Mouse (Mus musculus): ENCODE data around the gene Dnaaf2. TPM values are rescaled to one million over a fixed set of nuclear protein-coding genes. Genes with fewer than 3 reads are reported as not detected.

Dnaaf2 gene
- polyA plus RNA-seq, 1 experiment from 2014 or later = 15.0 TPM

DNA sequence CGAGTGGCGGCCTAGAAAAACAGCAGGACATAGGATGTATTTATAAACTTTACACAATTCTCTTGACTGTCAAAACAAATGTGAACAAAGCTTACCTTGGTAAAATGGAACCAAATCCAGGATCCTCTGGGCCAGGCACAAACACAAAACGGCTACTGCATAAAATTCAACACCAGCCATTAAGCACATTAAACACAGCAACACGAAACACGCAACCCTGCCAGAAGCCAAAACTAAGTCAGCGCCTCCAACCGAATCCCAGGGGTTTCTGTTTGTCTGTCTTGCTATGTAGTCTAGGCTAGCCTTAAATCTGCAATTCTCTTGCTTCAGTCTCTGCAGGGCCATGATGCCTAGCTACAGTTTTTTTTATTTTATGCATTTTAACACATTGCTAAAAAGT lies 9.7 kb upstream of the Dnaaf2 start:
- H3K4me2 ChIP-seq (ENCODE audit: low read depth, severe bottlenecking) = no peak overlapping the region
- WGBS = 94% methylated on average over 7 of the region's 7 CpGs
- no peak for DNase-seq (ENCODE audit: low spot score)

DNA sequence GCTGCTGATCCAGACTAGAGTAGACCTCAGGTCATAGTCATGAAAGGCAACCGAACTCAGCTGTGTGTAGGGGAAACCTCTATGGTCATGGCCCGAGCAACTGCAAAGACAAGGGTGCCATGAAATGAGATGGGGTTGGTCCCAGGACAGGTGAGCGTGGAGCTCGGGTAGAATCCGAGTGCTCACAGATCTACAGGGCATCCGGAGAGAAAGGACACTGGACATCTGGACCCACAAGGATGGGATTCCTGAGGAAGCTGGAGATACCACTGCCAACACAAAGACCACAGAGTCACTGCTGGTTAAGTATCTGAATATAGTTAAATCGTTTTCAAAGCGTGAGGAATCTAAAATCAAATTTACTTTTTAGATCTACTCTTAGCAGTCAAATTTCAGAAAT lies 9.2 kb upstream of the Dnaaf2 start:
- DNase-seq (ENCODE audit: low spot score) = no peak
- Histone ChIP-seq H3K4me1 (ENCODE audit: control insufficient read depth, insufficient read depth, low read length) (no peaks in the 10 kb centered on the region), H3K9me3 (ENCODE audit: control insufficient read depth, low read length) (no peaks in the 10 kb centered on the region), H3K27me3 (ENCODE audit: control insufficient read depth, insufficient read depth, low read length) (no peaks in the 10 kb centered on the region), H3K27ac (replicated peaks; ENCODE audit: low read depth, low read length) (no peak overlapping the region), H3K36me3 (ENCODE audit: control insufficient read depth, insufficient read depth, low read length) (peaks cover 14% of the 10 kb centered on the region), H3K4me2 (ENCODE audit: low read depth, severe bottlenecking) (no peak overlapping the region), H3K4me3 (ENCODE audit: low read depth, low read length) (no peak overlapping the region), H3K9ac (ENCODE audit: low read length) (no peak overlapping the region)
- ATAC-seq (ENCODE audit: insufficient number of reproducible peaks, low FRiP score, low TSS enrichment, low read depth) = no peak
- WGBS = 92% methylated on average over 8 of the region's 8 CpGs

More for the DNA sequence above, 9.7 kb upstream of the Dnaaf2 start:
- no peaks in the 10 kb centered on the region for H3K9me3 ChIP-seq (ENCODE audit: control insufficient read depth, low read length)
- H3K4me3 ChIP-seq (ENCODE audit: low read depth, low read length) = no peak overlapping the region
- H3K27ac ChIP-seq (replicated peaks; ENCODE audit: low read depth, low read length) = no peak overlapping the region
- ATAC-seq (ENCODE audit: insufficient number of reproducible peaks, low FRiP score, low TSS enrichment, low read depth) = no peak
- H3K36me3 ChIP-seq (ENCODE audit: control insufficient read depth, insufficient read depth, low read length) = peaks cover 15% of the 10 kb centered on the region
- no peak overlapping the region for H3K9ac ChIP-seq (ENCODE audit: low read length)
- H3K27me3 ChIP-seq (ENCODE audit: control insufficient read depth, insufficient read depth, low read length) = no peaks in the 10 kb centered on the region
- no peaks in the 10 kb centered on the region for H3K4me1 ChIP-seq (ENCODE audit: control insufficient read depth, insufficient read depth, low read length)

DNA sequence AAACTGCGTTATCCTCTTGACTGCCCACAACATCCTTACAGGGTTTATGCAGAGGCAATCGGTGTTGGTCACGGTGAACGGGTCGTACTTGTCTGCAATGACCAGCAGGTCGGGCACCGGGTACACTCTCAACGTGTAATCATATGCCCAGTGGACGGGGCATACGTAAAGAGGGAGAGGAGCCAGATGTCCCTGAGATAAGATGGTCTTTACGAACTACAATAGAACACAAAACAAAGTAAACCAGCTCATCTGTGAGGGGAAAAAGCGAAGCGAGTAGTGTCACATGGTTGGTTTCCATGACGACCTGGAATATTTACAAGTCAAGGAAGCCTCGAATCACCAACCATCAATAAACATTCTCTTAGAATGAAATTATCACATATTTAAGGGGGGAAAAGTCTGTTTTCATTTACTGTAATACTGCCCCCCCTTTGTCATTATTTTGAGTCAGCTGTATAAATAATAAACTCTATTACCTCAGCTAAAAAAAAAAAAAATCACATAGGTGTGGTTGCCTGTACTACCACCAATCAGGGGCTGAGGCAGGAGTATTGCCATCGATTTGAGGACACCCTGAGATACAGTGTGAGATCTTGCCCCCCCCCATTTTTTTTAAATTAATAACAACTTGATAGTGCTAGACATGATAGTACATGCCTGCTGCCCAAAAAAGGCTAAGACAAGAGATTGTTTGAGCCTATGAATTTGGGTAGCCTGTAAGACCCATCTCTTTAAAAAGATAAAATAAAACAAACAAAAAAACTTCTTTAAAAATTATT lies 6.0 kb upstream of the Dnaaf2 start, which contains the start of gene Gm49384:
Gene Gm49384 (minus strand): TSS at position 216 of the 782 bp plus-strand sequence.
- WGBS = 91% methylated on average over 16 of the region's 16 CpGs

DNA sequence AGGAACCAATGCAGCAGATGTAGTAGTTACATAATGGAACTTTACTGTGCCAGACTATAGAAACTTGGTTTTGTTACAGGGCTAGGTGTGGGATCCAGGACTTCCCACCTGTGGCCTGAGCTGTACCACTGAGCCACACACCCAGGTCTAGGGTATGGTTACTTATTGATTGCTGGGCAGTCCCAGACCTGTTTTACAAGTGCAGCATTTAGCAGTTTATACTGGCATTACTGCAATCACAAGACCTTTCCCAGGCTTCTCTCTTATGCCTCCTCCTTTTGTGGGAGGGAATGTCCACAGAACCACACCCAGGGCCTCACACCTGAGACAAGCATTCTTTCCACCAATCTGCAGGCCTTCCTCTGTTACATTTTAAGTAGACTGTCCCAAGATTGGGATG lies 756 bp upstream of the Dnaaf2 start:
- Histone ChIP-seq H3K9ac (ENCODE audit: low read length) (no peak overlapping the region), H3K27ac (replicated peaks; ENCODE audit: low read depth, low read length) (no peak overlapping the region), H3K27me3 (ENCODE audit: control insufficient read depth, insufficient read depth, low read length) (no peaks in the 10 kb centered on the region), H3K4me3 (ENCODE audit: low read depth, low read length) (no peak overlapping the region; the same call in 1 of the 2 replicates), H3K4me2 (ENCODE audit: low read depth, severe bottlenecking) (no peak overlapping the region), H3K9me3 (ENCODE audit: control insufficient read depth, low read length) (no peaks in the 10 kb centered on the region), H3K36me3 (ENCODE audit: control insufficient read depth, insufficient read depth, low read length) (peaks cover 7% of the 10 kb centered on the region; the same call in 1 of the 2 replicates), H3K4me1 (ENCODE audit: control insufficient read depth, insufficient read depth, low read length) (peaks cover 4% of the 10 kb centered on the region; the same call in 1 of the 2 replicates)
- no peak for DNase-seq (ENCODE audit: low spot score)
- no peak for ATAC-seq (ENCODE audit: insufficient number of reproducible peaks, low FRiP score, low TSS enrichment, low read depth)

More for the DNA sequence above, 6.0 kb upstream of the Dnaaf2 start, which contains the start of gene Gm49384:
- H3K27me3 ChIP-seq (ENCODE audit: control insufficient read depth, insufficient read depth, low read length) = no peaks in the 10 kb centered on the region
- H3K4me1 ChIP-seq (ENCODE audit: control insufficient read depth, insufficient read depth, low read length) = no peaks in the 10 kb centered on the region
- H3K4me3 ChIP-seq (ENCODE audit: low read depth, low read length) = no peak within 1 kb of the TSS
- DNase-seq (ENCODE audit: low spot score) (no peak), ATAC-seq (ENCODE audit: insufficient number of reproducible peaks, low FRiP score, low TSS enrichment, low read depth) (no peak)
- no peak within 1 kb of the TSS for H3K9ac ChIP-seq (ENCODE audit: low read length)
- no peak within 1 kb of the TSS for H3K4me2 ChIP-seq (ENCODE audit: low read depth, severe bottlenecking)
- H3K36me3 ChIP-seq (ENCODE audit: control insufficient read depth, insufficient read depth, low read length) = peaks cover 14% of the 10 kb centered on the region; the same call in 1 of the 2 replicates
- no peaks in the 10 kb centered on the region for H3K9me3 ChIP-seq (ENCODE audit: control insufficient read depth, low read length)
- no peak within 1 kb of the TSS for H3K27ac ChIP-seq (replicated peaks; ENCODE audit: low read depth, low read length)

DNA sequence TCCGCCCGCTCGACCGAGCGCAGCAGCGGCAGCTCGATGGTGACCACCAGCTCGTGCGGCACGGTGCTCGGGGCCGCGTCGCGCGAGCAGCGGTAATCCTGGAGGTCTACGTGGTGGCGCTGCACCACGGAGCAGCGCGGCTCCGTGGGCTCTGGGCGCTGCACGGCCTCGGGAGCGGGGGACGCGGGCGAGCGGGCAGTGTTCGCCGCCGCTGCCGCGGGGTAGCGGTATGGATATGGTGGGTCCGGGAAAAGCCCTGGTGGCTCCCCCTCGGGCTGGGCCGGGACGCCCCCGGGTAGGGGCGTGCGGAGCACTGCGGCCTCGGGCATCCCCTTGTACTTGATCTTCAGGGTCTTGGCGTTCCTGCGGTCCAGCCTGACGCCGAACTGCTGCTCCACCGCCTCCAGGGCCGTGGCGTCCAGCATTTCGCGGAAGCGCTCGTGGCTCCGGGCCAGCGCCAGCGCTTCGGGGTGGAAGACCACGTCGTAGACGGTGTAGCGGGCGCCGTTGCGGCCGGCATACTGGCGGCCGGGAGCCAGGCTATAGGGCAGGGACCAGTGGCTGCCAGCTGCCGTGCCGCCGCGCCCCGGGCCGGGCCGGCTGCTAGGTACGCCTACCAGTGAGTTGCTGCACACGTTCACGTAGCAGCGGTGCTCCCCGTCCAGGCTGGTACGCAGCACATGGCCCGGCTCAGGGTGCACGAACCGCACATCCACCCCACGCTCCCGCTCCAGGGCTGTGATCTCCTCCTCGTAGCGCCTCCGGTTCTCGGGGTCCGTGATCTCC lies 658 bp downstream of the Dnaaf2 start:
- Histone ChIP-seq H3K4me1 (ENCODE audit: control insufficient read depth, insufficient read depth, low read length) (peaks cover 4% of the 10 kb centered on the region; the same call in 1 of the 2 replicates), H3K9me3 (ENCODE audit: control insufficient read depth, low read length) (no peaks in the 10 kb centered on the region), H3K27me3 (ENCODE audit: control insufficient read depth, insufficient read depth, low read length) (no peaks in the 10 kb centered on the region), H3K4me2 (ENCODE audit: low read depth, severe bottlenecking) (peak overlapping the region; percentile 94), H3K36me3 (ENCODE audit: control insufficient read depth, insufficient read depth, low read length) (peaks cover 5% of the 10 kb centered on the region; the same call in 1 of the 2 replicates), H3K27ac (replicated peaks; ENCODE audit: low read depth, low read length) (peak overlapping the region; percentile 78), H3K4me3 (ENCODE audit: low read depth, low read length) (peak overlapping the region; percentile 98), H3K9ac (ENCODE audit: low read length) (peak overlapping the region; percentile 90)
- ATAC-seq (ENCODE audit: insufficient number of reproducible peaks, low FRiP score, low TSS enrichment, low read depth) (peak; percentile 78), DNase-seq (ENCODE audit: low spot score) (peak; percentile 64)
- WGBS = 1% methylated on average over 91 of the region's 94 CpGs

DNA sequence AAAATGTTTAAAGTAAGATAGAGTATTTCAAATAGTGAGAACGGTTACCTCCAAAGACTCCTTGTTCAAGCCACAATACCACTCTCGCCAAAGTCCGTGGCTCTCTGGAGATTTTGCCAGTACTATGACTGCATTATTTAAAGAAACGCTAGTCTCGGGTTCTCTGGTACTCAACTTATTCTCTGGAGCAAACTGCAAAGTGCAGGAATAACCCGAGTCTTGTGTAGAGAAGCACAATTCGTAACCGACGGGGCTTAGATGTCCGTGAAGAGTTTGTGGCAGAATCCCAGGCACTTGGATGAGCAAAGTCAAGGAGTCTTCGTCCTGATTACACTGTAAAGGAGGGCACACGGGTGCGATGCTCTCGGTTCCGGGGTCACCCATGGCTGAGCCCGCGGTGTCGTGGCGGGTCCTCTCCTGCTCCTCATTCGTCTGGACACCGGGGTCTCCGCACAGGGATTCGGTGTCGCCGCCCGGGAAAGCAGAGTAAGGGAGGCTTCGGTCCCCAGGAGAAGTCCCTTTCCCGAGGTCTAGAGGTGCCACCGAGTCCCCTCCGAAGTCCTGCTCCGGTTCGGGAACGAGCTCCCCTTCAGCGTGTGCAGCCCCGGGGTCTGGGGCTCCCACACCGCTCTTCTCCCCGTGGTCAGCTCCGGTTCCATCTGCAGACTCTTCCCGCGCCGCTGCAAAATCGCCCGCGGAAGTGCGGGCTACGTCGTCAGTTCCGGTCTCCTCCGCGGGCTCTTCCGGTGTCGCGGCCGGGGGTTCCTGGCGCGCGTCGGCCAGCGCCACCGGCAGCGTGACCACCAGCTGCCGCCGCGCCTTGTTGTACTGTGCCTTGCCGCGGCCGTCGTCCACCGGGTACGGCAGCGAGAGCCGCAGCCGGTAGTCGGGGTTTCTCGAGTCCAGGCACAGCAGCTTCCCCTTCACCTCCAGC lies 1.5 kb downstream of the Dnaaf2 start, which contains the start of gene Gm49383:
Gene Gm49383 (minus strand): TSS at position 661 of the 934 bp plus-strand sequence.
- peak within 1 kb of the TSS; percentile 90 for H3K9ac ChIP-seq (ENCODE audit: low read length)
- no peaks in the 10 kb centered on the region for H3K9me3 ChIP-seq (ENCODE audit: control insufficient read depth, low read length)
- H3K4me1 ChIP-seq (ENCODE audit: control insufficient read depth, insufficient read depth, low read length) = peaks cover 4% of the 10 kb centered on the region; the same call in 1 of the 2 replicates
- H3K36me3 ChIP-seq (ENCODE audit: control insufficient read depth, insufficient read depth, low read length) = no peaks in the 10 kb centered on the region
- WGBS = under 1% methylated on average over 75 of the region's 75 CpGs
- peak within 1 kb of the TSS; percentile 94 for H3K4me2 ChIP-seq (ENCODE audit: low read depth, severe bottlenecking)
- peak within 1 kb of the TSS; percentile 78 for H3K27ac ChIP-seq (replicated peaks; ENCODE audit: low read depth, low read length)
- ATAC-seq (ENCODE audit: insufficient number of reproducible peaks, low FRiP score, low TSS enrichment, low read depth) (peak; percentile 71), DNase-seq (ENCODE audit: low spot score) (peak; percentile 82)
- H3K4me3 ChIP-seq (ENCODE audit: low read depth, low read length) = peak within 1 kb of the TSS; percentile 98
- H3K27me3 ChIP-seq (ENCODE audit: control insufficient read depth, insufficient read depth, low read length) = no peaks in the 10 kb centered on the region

DNA sequence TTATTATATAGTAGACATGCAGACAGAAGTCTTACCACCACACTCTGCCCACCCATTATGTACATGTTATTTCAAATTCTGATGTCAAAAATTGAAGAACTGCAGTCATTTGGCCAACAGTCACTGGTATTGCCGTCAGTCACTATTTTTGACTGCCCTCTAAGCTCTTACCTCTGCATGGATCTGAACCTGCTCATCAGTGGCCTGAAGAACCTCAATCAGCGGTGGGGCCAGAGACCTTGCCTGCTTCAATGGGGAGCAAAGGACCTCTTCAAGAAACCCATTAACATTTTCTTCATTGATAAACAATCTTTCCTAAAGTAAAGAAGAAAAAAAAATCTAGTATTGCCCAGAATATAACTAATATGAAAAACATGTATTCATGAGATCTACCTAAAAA lies 5.6 kb downstream of the Dnaaf2 start:
- peaks cover 10% of the 10 kb centered on the region for H3K36me3 ChIP-seq (ENCODE audit: control insufficient read depth, insufficient read depth, low read length)
- 95% methylated on average over 2 of the region's 2 CpGs for WGBS
- no peaks in the 10 kb centered on the region for H3K27me3 ChIP-seq (ENCODE audit: control insufficient read depth, insufficient read depth, low read length)

More for the DNA sequence above, 5.6 kb downstream of the Dnaaf2 start:
- H3K4me2 ChIP-seq (ENCODE audit: low read depth, severe bottlenecking) = no peak overlapping the region
- H3K9ac ChIP-seq (ENCODE audit: low read length) = no peak overlapping the region
- DNase-seq (ENCODE audit: low spot score) = no peak
- no peak overlapping the region for H3K27ac ChIP-seq (replicated peaks; ENCODE audit: low read depth, low read length)
- H3K4me1 ChIP-seq (ENCODE audit: control insufficient read depth, insufficient read depth, low read length) = peaks cover 4% of the 10 kb centered on the region; the same call in 1 of the 2 replicates
- H3K9me3 ChIP-seq (ENCODE audit: control insufficient read depth, low read length) = no peaks in the 10 kb centered on the region
- ATAC-seq (ENCODE audit: insufficient number of reproducible peaks, low FRiP score, low TSS enrichment, low read depth) = no peak
- no peak overlapping the region for H3K4me3 ChIP-seq (ENCODE audit: low read depth, low read length)
